Mouse (Mus musculus) testis, postnatal 14 days (tissue): ENCODE data around the gene Actl7a.
A peak's percentile ranks its signal among the peaks of the same experiment; 100 is the strongest.

Experiments used
- DNase-seq: peaks from one replicate; pipeline ENCODE4 v3.0.0; 2021; ENCODE audit warnings: low spot score

The Actl7a gene

GRCm38 (mm10) chr4:56743363-56744195, at the start of gene Actl7a:
TSS of gene Actl7a (plus strand) at chr4:56743413.
- DNase-seq, result no peak

GRCm38 (mm10) chr4:56696401-56696800, 46.8 kb upstream of the Actl7a start:
- no peak for DNase-seq

GRCm38 (mm10) chr4:56698671-56699070, 44.5 kb upstream of the Actl7a start:
- no peak for DNase-seq

GRCm38 (mm10) chr4:56702234-56702633, 41.0 kb upstream of the Actl7a start:
- peak; percentile 71 for DNase-seq

- no peak for DNase-seq
These were observed 30.1 kb upstream of the Actl7a start for GRCm38 (mm10) chr4:56713155-56713554.

- no peak for DNase-seq
These were observed 26.4 kb upstream of the Actl7a start for GRCm38 (mm10) chr4:56716801-56717200.

GRCm38 (mm10) chr4:56717932-56718331, 25.3 kb upstream of the Actl7a start:
- no peak for DNase-seq

GRCm38 (mm10) chr4:56718573-56719442, 24.4 kb upstream of the Actl7a start:
- no peak for DNase-seq

GRCm38 (mm10) chr4:56719456-56719855, 23.8 kb upstream of the Actl7a start:
- no peak for DNase-seq

GRCm38 (mm10) chr4:56720403-56720802, 22.8 kb upstream of the Actl7a start:
- DNase-seq, result no peak

GRCm38 (mm10) chr4:56721469-56721868, 21.7 kb upstream of the Actl7a start:
- DNase-seq, result no peak

GRCm38 (mm10) chr4:56722346-56722745, 20.9 kb upstream of the Actl7a start:
- no peak for DNase-seq

- no peak for DNase-seq
These were observed 20.0 kb upstream of the Actl7a start for GRCm38 (mm10) chr4:56723237-56723636.

- no peak for DNase-seq
These were observed 17.4 kb upstream of the Actl7a start for GRCm38 (mm10) chr4:56725839-56726238.

- DNase-seq, result no peak
These were observed 3.2 kb upstream of the Actl7a start, which contains the start of gene Gm26657 for GRCm38 (mm10) chr4:56740020-56740485. TSS of gene Gm26657 (plus strand) at chr4:56740070.

GRCm38 (mm10) chr4:56740611-56741010, 2.6 kb upstream of the Actl7a start:
- DNase-seq, result no peak

- DNase-seq, result no peak
These were observed 2.1 kb upstream of the Actl7a start, which contains the start of gene Actl7b for GRCm38 (mm10) chr4:56741041-56741493. TSS of gene Actl7b (minus strand) at chr4:56741443.

- DNase-seq, result no peak
These were observed 515 bp upstream of the Actl7a start for GRCm38 (mm10) chr4:56742698-56743097.

- no peak for DNase-seq
These were observed 3.1 kb downstream of the Actl7a start for GRCm38 (mm10) chr4:56746345-56746744.

- DNase-seq, result no peak
These were observed 4.2 kb downstream of the Actl7a start for GRCm38 (mm10) chr4:56747456-56747855.

- DNase-seq, result no peak
These were observed 12.8 kb downstream of the Actl7a start for GRCm38 (mm10) chr4:56756021-56756420.

- no peak for DNase-seq
These were observed 13.9 kb downstream of the Actl7a start for GRCm38 (mm10) chr4:56756966-56757600.
